Mouse (Mus musculus) kidney, postnatal 0 days (tissue): Measurements from ENCODE around the gene H2al1a. TPM values are rescaled to one million over a fixed set of nuclear protein-coding genes. Genes with fewer than 3 reads are reported as not detected.

Experiments
- ATAC-seq: fragments of 200-750 bp; cut with Nextera tagmentation; replicated peaks from 2 replicates; pipeline ENCODE4 v1.8.0; 2017; ENCODE audit warnings: low read depth, moderate number of reproducible peaks, moderate TSS enrichment, moderate library complexity; ENCODE audit not compliant: low FRiP score
- DNase-seq: peaks from one replicate; pipeline ENCODE4 v3.0.0-alpha.2; 2016; ENCODE audit warnings: low spot score
- H3K27ac ChIP-seq: fragments of 300-500 bp; sonication (generic); 2 replicates; pipeline ENCODE4 v1.5.1; 2014; ENCODE audit warnings: mild to moderate bottlenecking
- H3K27me3 ChIP-seq: fragments of 300-500 bp; sonication (generic); 2 replicates; pipeline ENCODE4 v1.6.1; 2014; ENCODE audit warnings: low read length, mixed read lengths; ENCODE audit not compliant: insufficient read depth
- H3K36me3 ChIP-seq: fragments of 300-500 bp; sonication (generic); 2 replicates; pipeline ENCODE4 v1.6.1; 2014; ENCODE audit warnings: low read length, mixed read lengths; ENCODE audit not compliant: insufficient read depth
- H3K4me1 ChIP-seq: fragments of 300-500 bp; sonication (generic); replicated peaks from 2 replicates; pipeline ENCODE4 v1.6.1; 2014; ENCODE audit warnings: antibody characterized with exemption, low read length, mixed read lengths; ENCODE audit not compliant: insufficient read depth
- H3K4me2 ChIP-seq: fragments of 300-500 bp; sonication (generic); 2 replicates; pipeline ENCODE4 v1.6.1; 2014; ENCODE audit warnings: mild to moderate bottlenecking, low read length, moderate library complexity, mixed read lengths
- H3K4me3 ChIP-seq: fragments of 300-500 bp; sonication (generic); replicated peaks from 2 replicates; pipeline ENCODE4 v1.5.1; 2014; ENCODE audit warnings: low read depth, low read length
- H3K9ac ChIP-seq: fragments of 300-500 bp; sonication (generic); 2 replicates; pipeline ENCODE4 v1.6.1; 2014; ENCODE audit warnings: low read depth, low read length
- H3K9me3 ChIP-seq: fragments of 300-500 bp; sonication (generic); replicated peaks from 2 replicates; pipeline ENCODE4 v1.6.1; 2016; ENCODE audit warnings: low read length, inconsistent platforms, mixed read lengths
- CTCF ChIP-seq: IDR thresholded peaks from 2 replicates; pipeline ENCODE4 v1.5.1; 2016; ENCODE audit warnings: antibody characterized with exemption, low read depth, mild to moderate bottlenecking, moderate library complexity
- WGBS: fragments of 180-500 bp; shearing (Covaris S2); extraction: QIAGEN DNeasy Blood & Tissue Kit; methylation state at CpG from one replicate; pipeline ENCODE4 v1.1.7; 2014; 5-methylcytosine and 5-hydroxymethylcytosine counted together
- polyA plus RNA-seq: library from polyadenylated mRNA; unstranded; fragments of >200 nt; fragmentation: Nextera tagmentation; extraction: Ambion mirVana; gene quantifications from 2 replicates; pipeline ENCODE4 v1.2.1, GENCODE M21; 2015

The H2al1a gene
- polyA plus RNA-seq, 1 experiment from 2014 or later: not detected

DNA sequence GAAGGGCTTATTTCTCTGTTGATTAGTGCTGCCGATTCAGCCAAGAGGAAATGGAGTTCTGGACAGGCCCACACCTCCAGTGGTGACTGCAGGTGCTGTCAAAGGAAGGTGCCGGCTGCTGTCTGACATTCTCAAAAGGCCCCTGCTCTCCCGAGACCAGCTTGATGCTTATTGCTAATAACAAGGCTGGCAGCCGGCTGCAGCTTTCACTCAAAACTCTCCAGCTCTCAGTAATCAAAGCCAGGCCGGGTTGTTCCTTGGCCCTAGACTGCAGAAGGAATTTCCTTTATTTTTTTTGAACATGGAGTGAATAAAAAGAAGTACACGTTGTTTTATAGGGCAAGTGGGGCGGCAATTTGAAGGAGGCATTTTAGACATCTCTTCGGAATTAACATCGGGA, 46.7 kb downstream of the H2al1a start:
- no peak overlapping the region for H3K27ac ChIP-seq
- DNase-seq (no peak), ATAC-seq (no peak)
- H3K4me3 ChIP-seq: no peak overlapping the region
- no peaks in the 10 kb centered on the region for H3K9me3 ChIP-seq
- no peaks in the 10 kb centered on the region for H3K4me1 ChIP-seq
- 76% methylated on average over 9 of the region's 9 CpGs for WGBS
- no peaks in the 10 kb centered on the region for H3K27me3 ChIP-seq
- H3K9ac ChIP-seq: no peak overlapping the region
- no peak for TF ChIP-seq CTCF
- H3K36me3 ChIP-seq: no peaks in the 10 kb centered on the region
- H3K4me2 ChIP-seq: no peak overlapping the region

DNA sequence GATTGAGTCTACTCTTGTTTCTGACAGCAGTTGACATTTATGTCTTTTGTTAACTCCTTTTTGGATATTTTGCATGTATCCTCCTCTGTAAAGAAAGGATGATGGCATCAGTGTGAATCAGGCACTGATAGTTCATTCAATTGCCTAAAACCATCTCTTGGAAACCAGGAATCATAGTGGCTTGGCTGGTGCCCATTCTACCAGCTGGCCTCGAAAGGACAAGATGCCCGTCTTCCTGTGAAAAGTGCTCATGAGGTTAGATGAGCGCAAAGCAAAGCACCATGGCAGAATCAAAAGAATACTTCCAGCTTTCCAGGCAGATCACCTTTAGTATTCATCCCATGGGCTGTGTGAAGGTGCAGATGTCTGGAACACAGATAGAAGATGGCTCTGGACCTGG, 47.7 kb downstream of the H2al1a start:
- H3K4me2 ChIP-seq: no peak overlapping the region
- H3K4me1 ChIP-seq: no peaks in the 10 kb centered on the region
- no peaks in the 10 kb centered on the region for H3K9me3 ChIP-seq
- no peak overlapping the region for H3K9ac ChIP-seq
- H3K36me3 ChIP-seq: no peaks in the 10 kb centered on the region
- ATAC-seq: no peak
- no peak for DNase-seq
- TF ChIP-seq CTCF: no peak
- no peak overlapping the region for H3K4me3 ChIP-seq
- H3K27ac ChIP-seq: no peak overlapping the region
- no peaks in the 10 kb centered on the region for H3K27me3 ChIP-seq
- 92% methylated on average over 3 of the region's 3 CpGs for WGBS

Other genes starting within 250 kb of the H2al1a start
- not detected in 2 replicates for gene H2al1b, start 3.2 kb downstream of the H2al1a start, polyA plus RNA-seq
- not detected in 2 replicates for gene H2al1c, start 6.4 kb downstream of the H2al1a start, polyA plus RNA-seq
- not detected in 2 replicates for gene H2al1d, start 9.6 kb downstream of the H2al1a start, polyA plus RNA-seq
- not detected in 2 replicates for gene H2al1e, start 12.7 kb downstream of the H2al1a start, polyA plus RNA-seq
- gene H2al1f, start 15.9 kb downstream of the H2al1a start, polyA plus RNA-seq: not detected in 2 replicates
- not detected in 2 replicates for gene H2al1g, start 19.0 kb downstream of the H2al1a start, polyA plus RNA-seq
- not detected in 2 replicates for gene H2al1h, start 22.2 kb downstream of the H2al1a start, polyA plus RNA-seq
- gene H2al1i, start 25.4 kb downstream of the H2al1a start, polyA plus RNA-seq: not detected in 2 replicates
- gene H2al1j, start 28.6 kb downstream of the H2al1a start, polyA plus RNA-seq: not detected in 2 replicates